Mouse (Mus musculus): ENCODE data around the gene Fkbp8.

Fkbp8 gene

DNA sequence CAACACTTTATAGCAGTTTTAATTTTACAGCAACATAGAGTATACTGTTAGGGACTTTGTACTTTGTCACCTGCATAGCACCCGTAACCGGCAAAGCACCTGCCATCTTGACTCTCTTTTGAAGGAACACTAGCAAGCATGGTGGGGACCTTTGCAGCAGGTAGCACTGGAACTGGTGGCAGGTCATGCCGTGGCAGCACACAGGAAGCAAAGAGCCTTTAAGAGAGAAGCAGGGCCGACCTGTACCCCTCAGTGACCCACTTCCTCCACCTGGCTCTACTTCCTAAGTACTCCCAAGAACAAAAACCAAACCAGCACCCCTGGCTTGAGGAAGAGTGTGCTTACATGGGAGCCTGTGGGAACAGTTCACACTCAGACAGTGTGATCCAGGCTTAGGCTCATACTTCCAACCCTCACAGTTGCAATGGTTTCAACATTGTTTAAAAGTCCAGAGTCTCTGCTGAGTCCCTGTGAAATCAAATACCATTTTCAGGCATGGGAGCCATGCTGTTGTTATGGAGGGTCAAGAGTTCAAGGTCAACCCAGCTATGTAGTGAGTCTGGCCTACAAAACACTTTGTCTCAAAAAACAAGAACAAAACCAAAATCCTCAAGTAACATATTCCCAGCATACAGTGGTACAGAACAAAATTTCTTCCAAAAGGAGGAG is 27.7 kb downstream of the Fkbp8 start:
- no peak for DNase-seq (ENCODE audit: low read depth, low spot score)

GRCm38 (mm10) chr8:70558334-70558733 is 30.8 kb downstream of the Fkbp8 start:
- peak; percentile 70 for DNase-seq (ENCODE audit: low read depth, low spot score)

GRCm38 (mm10) chr8:70558983-70559382 is 31.5 kb downstream of the Fkbp8 start:
- DNase-seq (ENCODE audit: low read depth, low spot score) = peak; percentile 49

DNA sequence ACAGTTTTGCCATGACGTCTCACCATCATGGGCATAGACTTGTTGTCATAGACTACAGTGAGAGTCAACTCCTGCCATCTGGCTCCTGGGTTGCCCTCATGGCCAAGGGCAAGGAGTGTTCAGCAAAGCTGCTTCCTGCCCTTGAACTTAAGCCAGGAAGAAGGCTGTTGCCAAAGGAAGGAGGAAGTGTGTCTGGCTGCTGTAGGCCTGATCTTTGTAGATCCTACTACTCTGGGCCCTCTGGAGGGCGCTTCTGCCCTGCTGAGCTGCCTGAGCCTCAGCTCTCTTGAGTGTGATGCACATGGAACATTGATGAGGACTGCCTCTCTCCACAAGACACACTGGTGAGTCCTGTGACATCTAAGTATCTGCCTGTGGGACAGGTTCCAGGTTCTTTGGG is 32.6 kb downstream of the Fkbp8 start:
- DNase-seq (ENCODE audit: low read depth, low spot score) = peak; percentile 39

GRCm38 (mm10) chr8:70560564-70560963 is 33.0 kb downstream of the Fkbp8 start:
- no peak for DNase-seq (ENCODE audit: low read depth, low spot score)

DNA sequence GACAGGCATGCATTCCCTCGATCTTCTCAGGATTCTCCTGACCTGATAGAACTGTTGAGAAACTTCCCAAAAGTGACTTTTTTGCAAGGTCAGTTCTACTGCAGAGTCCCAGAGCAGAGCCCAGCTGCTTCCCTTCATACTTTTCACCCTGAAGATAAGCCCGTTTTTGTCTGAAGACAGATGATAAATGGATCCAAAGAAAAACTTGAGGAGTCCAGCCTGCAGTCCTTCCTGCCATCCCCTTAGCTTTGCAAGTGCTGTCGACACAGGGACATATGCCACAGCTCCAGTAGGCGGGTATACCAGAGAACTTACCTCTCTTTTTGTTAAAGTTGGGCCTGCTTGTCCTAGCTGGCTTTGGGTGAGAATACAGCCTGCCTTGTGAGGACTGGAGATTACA is 33.8 kb downstream of the Fkbp8 start:
- no peak for DNase-seq (ENCODE audit: low read depth, low spot score)

GRCm38 (mm10) chr8:70561809-70562535 is 34.4 kb downstream of the Fkbp8 start:
- no peak for DNase-seq (ENCODE audit: low read depth, low spot score)

- no peak for DNase-seq (ENCODE audit: low read depth, low spot score)
Observed at GRCm38 (mm10) chr8:70562802-70563201, 35.3 kb downstream of the Fkbp8 start.

- DNase-seq (ENCODE audit: low read depth, low spot score) = no peak
Observed at GRCm38 (mm10) chr8:70563763-70564387, 36.4 kb downstream of the Fkbp8 start.

- DNase-seq (ENCODE audit: low read depth, low spot score) = no peak
Observed at GRCm38 (mm10) chr8:70564696-70565235, 37.2 kb downstream of the Fkbp8 start.

DNA sequence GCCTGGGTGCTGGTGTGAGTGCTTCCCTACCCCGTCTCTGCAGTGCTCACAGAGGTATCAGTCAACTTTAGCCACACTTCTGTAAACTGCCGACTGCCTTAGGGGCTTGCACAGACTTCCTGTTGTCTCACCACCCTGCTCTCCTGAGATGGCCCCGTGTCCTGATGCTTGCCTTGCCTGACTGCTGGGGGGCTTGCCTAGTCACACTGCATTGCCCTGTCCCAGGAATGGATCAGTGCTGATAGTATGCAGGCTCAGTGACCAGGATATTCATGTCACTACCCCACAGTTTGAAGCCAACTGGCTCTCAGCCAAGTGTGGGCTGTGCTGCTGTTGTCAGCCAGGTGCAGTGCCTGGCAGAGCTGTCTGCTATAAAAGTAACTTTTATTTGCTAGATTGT is 38.0 kb downstream of the Fkbp8 start:
- no peak for DNase-seq (ENCODE audit: low read depth, low spot score)

- no peak for DNase-seq (ENCODE audit: low read depth, low spot score)
Observed at GRCm38 (mm10) chr8:70570360-70570759, 42.8 kb downstream of the Fkbp8 start.

- DNase-seq (ENCODE audit: low read depth, low spot score) = no peak
Observed at GRCm38 (mm10) chr8:70570990-70571389, 43.5 kb downstream of the Fkbp8 start.

DNA sequence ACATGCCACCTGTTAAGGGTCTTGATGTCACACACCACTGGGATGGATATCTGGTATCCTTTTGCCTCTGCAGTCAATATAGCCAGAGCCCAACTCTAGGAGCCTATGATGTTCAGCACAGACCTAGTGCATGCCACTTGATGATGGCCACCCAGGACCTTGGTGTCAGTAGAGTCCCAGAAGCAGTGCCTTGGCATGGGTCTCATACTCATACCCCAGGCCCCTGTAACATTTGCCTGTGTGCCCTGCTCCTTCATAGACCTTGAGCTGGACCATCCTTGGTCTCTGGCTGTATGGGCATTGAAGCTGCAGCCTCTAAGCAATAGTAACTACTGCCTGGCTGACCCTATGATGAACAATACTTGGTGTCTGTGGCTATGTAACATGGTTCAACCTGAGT is 46.8 kb downstream of the Fkbp8 start:
- no peak for DNase-seq (ENCODE audit: low read depth, low spot score)

- no peak for DNase-seq (ENCODE audit: low read depth, low spot score)
Observed at GRCm38 (mm10) chr8:70574915-70575314, 47.4 kb downstream of the Fkbp8 start.

DNA sequence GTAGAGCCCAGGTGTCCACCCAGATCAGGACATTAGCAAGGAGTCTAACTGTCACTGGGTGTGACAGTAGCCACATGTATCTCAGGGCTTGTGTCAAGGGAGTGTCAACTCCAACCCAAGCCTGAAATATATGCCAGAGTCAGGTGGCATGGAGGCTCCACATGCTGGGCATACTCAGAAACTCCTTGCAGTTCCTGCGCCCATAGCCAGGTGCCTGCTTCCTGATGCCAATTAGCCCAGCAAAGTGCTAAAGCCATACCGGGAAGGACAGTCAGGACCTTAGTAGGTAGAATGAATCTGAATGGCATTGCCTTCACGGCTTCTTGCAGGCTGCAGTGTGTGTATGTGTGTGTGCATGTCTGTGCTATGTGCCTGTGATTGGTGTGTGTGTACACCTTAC is 49.7 kb downstream of the Fkbp8 start:
- no peak for DNase-seq (ENCODE audit: low read depth, low spot score)

- no peak for DNase-seq (ENCODE audit: low read depth, low spot score)
Observed at GRCm38 (mm10) chr8:70583476-70584387, 56.2 kb downstream of the Fkbp8 start.

GRCm38 (mm10) chr8:70584606-70585257 is 57.2 kb downstream of the Fkbp8 start:
- DNase-seq (ENCODE audit: low read depth, low spot score) = no peak
